Mouse (Mus musculus): ENCODE data around the gene Gtf2ird2. TPM values are rescaled to one million over a fixed set of nuclear protein-coding genes. Genes with fewer than 3 reads are reported as not detected.

Gene Gtf2ird2
- polyA plus RNA-seq, 1 experiment = 3.5 TPM

- no peak for TF ChIP-seq CTCF (IDR thresholded peaks at IDR 0.05; ENCODE audit: extremely low read depth, insufficient read length, insufficient replicate concordance, low read depth, low read length)
- no peak for TF ChIP-seq POLR2A (IDR thresholded peaks at IDR 0.05; ENCODE audit: low read depth, low read length)
- 72% methylated on average over 30 of the region's 30 CpGs for WGBS
- no peak overlapping the region for H3K4me3 ChIP-seq (ENCODE audit: low read depth, low read length)
Observed at GRCm38 (mm10) chr5:134225110-134225901, 41.5 kb downstream of the Gtf2ird2 start.

DNA sequence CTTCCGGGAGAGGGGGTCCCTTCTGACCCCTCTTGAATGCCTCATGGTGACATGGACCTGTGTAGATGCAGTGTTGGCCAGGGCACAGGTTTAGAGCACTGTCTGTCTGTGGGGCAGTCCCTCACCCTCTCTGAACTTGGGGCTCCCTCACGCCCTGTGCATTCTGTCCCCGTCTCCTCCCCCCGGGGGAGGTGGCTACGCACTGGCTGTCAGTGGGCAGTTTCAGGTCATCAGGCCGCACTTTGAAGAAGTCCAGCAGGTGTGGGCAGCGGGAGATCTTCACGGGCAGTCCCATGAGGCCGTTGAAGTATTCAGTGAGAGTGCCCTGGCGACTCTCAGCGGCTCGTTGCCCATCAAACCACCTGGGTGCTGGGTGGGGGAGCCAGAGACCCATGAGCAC lies 43.1 kb downstream of the Gtf2ird2 start:
- WGBS = 56% methylated on average over 12 of the region's 12 CpGs
- TF ChIP-seq CTCF (IDR thresholded peaks at IDR 0.05; ENCODE audit: extremely low read depth, insufficient read length, insufficient replicate concordance, low read depth, low read length) = no peak
- no peak for TF ChIP-seq POLR2A (IDR thresholded peaks at IDR 0.05; ENCODE audit: low read depth, low read length)
- H3K4me1 ChIP-seq (ENCODE audit: control insufficient read depth, insufficient read depth, insufficient read length, low read length) = peaks cover under 1% of the 10 kb centered on the region
- no peak overlapping the region for H3K27ac ChIP-seq (ENCODE audit: insufficient read depth, low read depth, low read length)
- peak overlapping the region; percentile 1; the same call in 1 of the 2 replicates for H3K4me3 ChIP-seq (ENCODE audit: low read depth, low read length)
- H3K36me3 ChIP-seq (ENCODE audit: control insufficient read depth, insufficient read depth, low read length) = no peaks in the 10 kb centered on the region
- H3K27me3 ChIP-seq (ENCODE audit: control insufficient read depth, insufficient read depth, low read length) = no peaks in the 10 kb centered on the region

More at GRCm38 (mm10) chr5:134225110-134225901, 41.5 kb downstream of the Gtf2ird2 start:
- H3K27me3 ChIP-seq (ENCODE audit: control insufficient read depth, insufficient read depth, low read length) = 0 out of 2 replicates have a peak, but pooled peaks cover 4% of the 10 kb centered on the region
- H3K4me1 ChIP-seq (ENCODE audit: control insufficient read depth, insufficient read depth, insufficient read length, low read length) = no peaks in the 10 kb centered on the region; the same call in 1 of the 2 replicates
- no peaks in the 10 kb centered on the region for H3K36me3 ChIP-seq (ENCODE audit: control insufficient read depth, insufficient read depth, low read length)
- H3K27ac ChIP-seq (ENCODE audit: insufficient read depth, low read depth, low read length) = no peak overlapping the region

GRCm38 (mm10) chr5:134227574-134228248 lies 43.9 kb downstream of the Gtf2ird2 start:
- H3K36me3 ChIP-seq (ENCODE audit: control insufficient read depth, insufficient read depth, low read length) = no peaks in the 10 kb centered on the region
- peak overlapping the region; percentile 30; the same call in 1 of the 2 replicates for H3K27ac ChIP-seq (ENCODE audit: insufficient read depth, low read depth, low read length)
- peaks cover 7% of the 10 kb centered on the region for H3K4me1 ChIP-seq (ENCODE audit: control insufficient read depth, insufficient read depth, insufficient read length, low read length)
- TF ChIP-seq POLR2A (IDR thresholded peaks at IDR 0.05; ENCODE audit: low read depth, low read length) (no peak), CTCF (IDR thresholded peaks at IDR 0.05; ENCODE audit: extremely low read depth, insufficient read length, insufficient replicate concordance, low read depth, low read length) (peak; percentile 11; the same call in 1 of the 2 replicates)
- H3K27me3 ChIP-seq (ENCODE audit: control insufficient read depth, insufficient read depth, low read length) = no peaks in the 10 kb centered on the region
- 38% methylated on average over 11 of the region's 11 CpGs for WGBS
- peak overlapping the region; percentile 40 for H3K4me3 ChIP-seq (ENCODE audit: low read depth, low read length)

DNA sequence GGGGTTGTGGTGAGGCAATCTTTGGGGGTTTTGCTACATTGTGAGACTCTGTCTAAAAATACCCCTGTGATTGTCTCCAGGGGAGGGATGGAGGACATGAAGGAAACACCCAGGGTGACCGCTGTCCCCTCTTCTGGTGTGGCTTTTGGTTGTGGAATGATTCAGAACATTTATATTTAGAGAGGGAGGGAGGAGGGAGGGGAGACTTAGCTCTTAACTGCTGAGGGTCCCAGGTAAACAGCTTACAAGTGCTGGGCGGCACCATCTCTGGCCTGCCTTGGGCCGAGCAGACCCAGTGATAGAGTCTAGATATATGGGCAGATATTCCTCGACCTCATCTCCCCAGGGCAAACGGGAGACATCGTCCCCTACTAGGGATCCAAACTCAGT lies 44.4 kb downstream of the Gtf2ird2 start:
- peaks cover 9% of the 10 kb centered on the region for H3K4me1 ChIP-seq (ENCODE audit: control insufficient read depth, insufficient read depth, insufficient read length, low read length)
- H3K4me3 ChIP-seq (ENCODE audit: low read depth, low read length) = peak overlapping the region; percentile 40
- TF ChIP-seq CTCF (IDR thresholded peaks at IDR 0.05; ENCODE audit: extremely low read depth, insufficient read length, insufficient replicate concordance, low read depth, low read length) (no peak), POLR2A (IDR thresholded peaks at IDR 0.05; ENCODE audit: low read depth, low read length) (no peak)
- peak overlapping the region; percentile 30 for H3K27ac ChIP-seq (ENCODE audit: insufficient read depth, low read depth, low read length)
- 66% methylated on average over 6 of the region's 6 CpGs for WGBS
- no peaks in the 10 kb centered on the region for H3K27me3 ChIP-seq (ENCODE audit: control insufficient read depth, insufficient read depth, low read length)
- no peaks in the 10 kb centered on the region for H3K36me3 ChIP-seq (ENCODE audit: control insufficient read depth, insufficient read depth, low read length)

DNA sequence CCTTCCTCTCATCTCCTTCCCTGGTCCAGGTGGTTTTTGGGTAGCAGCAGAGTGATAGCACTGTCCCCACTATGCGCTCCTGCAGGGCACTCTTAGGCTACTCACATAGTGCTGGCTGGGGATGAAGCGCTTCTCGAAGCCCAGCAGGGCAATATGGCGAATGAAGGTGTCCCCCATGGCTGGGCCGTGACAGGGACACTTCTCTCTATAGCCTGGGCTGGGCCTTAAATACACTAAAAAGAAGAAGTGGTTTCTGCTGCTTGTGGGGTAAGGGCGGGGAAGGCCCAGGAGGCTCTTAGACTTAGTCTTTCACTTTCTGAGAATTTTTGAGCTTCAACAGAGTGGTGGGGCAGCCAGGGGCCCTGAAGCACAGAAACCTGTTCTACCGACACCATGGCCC lies 45.6 kb downstream of the Gtf2ird2 start, which contains the start of gene Ncf1:
Ncf1 (minus strand) TSS at position 235 of the 400 bp plus-strand sequence.
- no peaks in the 10 kb centered on the region for H3K27me3 ChIP-seq (ENCODE audit: control insufficient read depth, insufficient read depth, low read length)
- WGBS = 82% methylated on average over 7 of the region's 7 CpGs
- TF ChIP-seq CTCF (IDR thresholded peaks at IDR 0.05; ENCODE audit: extremely low read depth, insufficient read length, insufficient replicate concordance, low read depth, low read length) (no peak), POLR2A (IDR thresholded peaks at IDR 0.05; ENCODE audit: low read depth, low read length) (no peak)
- peak within 1 kb of the TSS; percentile 67 for H3K27ac ChIP-seq (ENCODE audit: insufficient read depth, low read depth, low read length)
- H3K4me3 ChIP-seq (ENCODE audit: low read depth, low read length) = peak within 1 kb of the TSS; percentile 40
- no peaks in the 10 kb centered on the region for H3K36me3 ChIP-seq (ENCODE audit: control insufficient read depth, insufficient read depth, low read length)
- peaks cover 14% of the 10 kb centered on the region for H3K4me1 ChIP-seq (ENCODE audit: control insufficient read depth, insufficient read depth, insufficient read length, low read length)

DNA sequence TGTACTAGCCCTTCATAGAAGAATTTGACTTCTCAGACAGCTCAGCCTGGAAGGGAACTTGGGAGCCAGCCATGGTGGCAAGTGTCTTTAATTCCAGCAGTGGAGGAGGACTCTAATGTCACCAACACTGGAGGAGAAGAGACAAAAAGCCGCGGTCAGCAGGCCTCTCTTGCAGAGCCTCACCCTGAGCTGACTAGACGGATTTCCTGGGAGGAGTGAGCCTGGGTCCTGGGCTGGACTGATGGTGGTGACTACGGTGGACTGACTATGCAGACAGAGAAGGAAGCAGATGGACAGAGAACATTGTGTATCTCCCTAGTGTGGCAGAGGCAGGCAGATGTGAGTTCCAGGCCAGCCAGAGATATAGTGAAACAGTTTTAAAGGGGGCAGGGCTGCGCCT lies 47.6 kb downstream of the Gtf2ird2 start:
- Histone ChIP-seq H3K27ac (ENCODE audit: insufficient read depth, low read depth, low read length) (peak overlapping the region; percentile 56), H3K27me3 (ENCODE audit: control insufficient read depth, insufficient read depth, low read length) (no peaks in the 10 kb centered on the region), H3K4me3 (ENCODE audit: low read depth, low read length) (no peak overlapping the region), H3K4me1 (ENCODE audit: control insufficient read depth, insufficient read depth, insufficient read length, low read length) (peaks cover 25% of the 10 kb centered on the region), H3K36me3 (ENCODE audit: control insufficient read depth, insufficient read depth, low read length) (no peaks in the 10 kb centered on the region)
- WGBS = 69% methylated on average over 5 of the region's 5 CpGs
- TF ChIP-seq CTCF (IDR thresholded peaks at IDR 0.05; ENCODE audit: extremely low read depth, insufficient read length, insufficient replicate concordance, low read depth, low read length) = no peak
- TF ChIP-seq POLR2A (IDR thresholded peaks at IDR 0.05; ENCODE audit: low read depth, low read length) = peak; percentile 11; the same call in 1 of the 2 replicates

GRCm38 (mm10) chr5:134232111-134232510 lies 48.3 kb downstream of the Gtf2ird2 start:
- H3K27me3 ChIP-seq (ENCODE audit: control insufficient read depth, insufficient read depth, low read length) = no peaks in the 10 kb centered on the region
- peaks cover 1% of the 10 kb centered on the region; the same call in 1 of the 2 replicates for H3K36me3 ChIP-seq (ENCODE audit: control insufficient read depth, insufficient read depth, low read length)
- H3K4me1 ChIP-seq (ENCODE audit: control insufficient read depth, insufficient read depth, insufficient read length, low read length) = peaks cover 27% of the 10 kb centered on the region
- TF ChIP-seq CTCF (IDR thresholded peaks at IDR 0.05; ENCODE audit: extremely low read depth, insufficient read length, insufficient replicate concordance, low read depth, low read length) (no peak), POLR2A (IDR thresholded peaks at IDR 0.05; ENCODE audit: low read depth, low read length) (no peak)
- WGBS = 18% methylated on average over 6 of the region's 6 CpGs
- H3K27ac ChIP-seq (ENCODE audit: insufficient read depth, low read depth, low read length) = peak overlapping the region; percentile 68
- no peak overlapping the region for H3K4me3 ChIP-seq (ENCODE audit: low read depth, low read length)
